Mouse (Mus musculus) lung, adult 2 months (tissue): ENCODE measurements around the gene Ing3. TPM values are rescaled to one million over a fixed set of nuclear protein-coding genes. Genes with fewer than 3 reads are reported as not detected.

Experiments used
- DNase-seq: peaks from one replicate; pipeline ENCODE4 v3.0.0; 2022
- H3K4me1 ChIP-seq: fragments of 200-500 bp; 2 replicates; pipeline ENCODE4 v1.6.1; 2011; ENCODE audit warnings: low read length; ENCODE audit not compliant: control insufficient read depth, insufficient read depth
- H3K4me3 ChIP-seq: fragments of 200-500 bp; replicated peaks from 2 replicates; pipeline ENCODE3; 2011; ENCODE audit warnings: low read depth, mild to moderate bottlenecking, control low read depth, low read length; ENCODE audit errors: extremely low read depth
- CTCF ChIP-seq: fragments of 200-500 bp; IDR thresholded peaks from 2 replicates; pipeline ENCODE4 v1.5.1; 2011; ENCODE audit warnings: mild to moderate bottlenecking, low read length, control low read depth; ENCODE audit not compliant: insufficient read depth
- POLR2A ChIP-seq: fragments of 200-500 bp; IDR thresholded peaks from 2 replicates; pipeline ENCODE4 v1.6.1; 2011; ENCODE audit warnings: low read depth, mild to moderate bottlenecking, control low read depth, low read length, borderline replicate concordance; ENCODE audit errors: extremely low read depth
- WGBS: fragments of 180-500 bp; shearing (Covaris S2); methylation state at CpG from one replicate; pipeline ENCODE4 v1.1.7; 2018; 5-methylcytosine and 5-hydroxymethylcytosine counted together
- polyA plus RNA-seq: library from polyadenylated mRNA; depleted of rRNA; stranded (reverse); fragments of >200 nt; gene quantifications from 2 replicates; pipeline ENCODE4 v1.2.3, GENCODE M21; 2012

The Ing3 gene
- polyA plus RNA-seq, 1 experiment = 7.5 TPM

DNA sequence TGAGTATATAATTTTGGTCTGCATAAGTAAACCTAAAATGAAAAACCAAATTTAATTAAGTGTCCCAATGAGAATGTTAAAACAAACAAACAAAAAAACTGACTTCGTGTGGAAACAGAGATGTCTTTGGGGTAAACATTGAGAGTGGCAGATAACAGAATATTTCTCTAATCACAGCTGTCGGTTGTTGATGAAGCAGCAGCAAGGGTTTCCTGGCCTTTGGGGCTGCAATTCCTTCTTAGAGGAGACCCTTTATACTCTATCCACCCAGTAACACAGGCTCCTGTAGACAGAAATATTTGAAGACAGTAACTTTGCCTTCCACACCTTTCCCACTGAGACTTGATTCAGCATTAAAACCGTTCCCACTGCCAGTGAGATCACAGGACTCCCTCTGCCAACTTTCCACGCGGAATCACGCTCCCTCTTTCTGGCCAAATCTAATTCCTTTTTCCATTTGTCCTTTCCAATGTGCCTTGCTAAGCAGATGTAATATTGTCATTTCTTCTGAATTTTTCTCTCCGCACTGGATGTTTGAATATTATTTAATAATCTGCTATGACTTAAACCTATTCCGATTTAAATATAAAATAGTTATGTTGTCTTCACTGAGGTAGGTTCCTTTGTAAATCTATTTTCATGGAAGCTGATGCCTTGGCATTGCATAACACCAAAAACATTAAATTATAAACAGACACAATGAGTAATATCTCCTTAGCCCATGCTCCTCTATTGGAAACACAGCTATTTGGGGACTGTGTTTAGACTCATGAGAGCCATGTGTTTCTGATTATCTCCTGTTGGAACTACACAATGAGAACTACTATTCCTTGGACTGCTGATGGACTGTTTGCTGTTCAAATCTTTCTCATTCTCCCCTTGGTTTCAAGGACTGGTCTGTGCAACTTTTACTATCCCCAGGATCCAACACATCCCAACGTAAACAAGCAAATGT lies 41.1 kb downstream of the Ing3 start:
- 57% methylated on average over 9 of the region's 9 CpGs for WGBS
- no peak for DNase-seq
- Histone ChIP-seq H3K4me3 (no peak overlapping the region), H3K4me1 (no peaks in the 10 kb centered on the region)
- no peak for TF ChIP-seq CTCF
- TF ChIP-seq POLR2A = no peak

DNA sequence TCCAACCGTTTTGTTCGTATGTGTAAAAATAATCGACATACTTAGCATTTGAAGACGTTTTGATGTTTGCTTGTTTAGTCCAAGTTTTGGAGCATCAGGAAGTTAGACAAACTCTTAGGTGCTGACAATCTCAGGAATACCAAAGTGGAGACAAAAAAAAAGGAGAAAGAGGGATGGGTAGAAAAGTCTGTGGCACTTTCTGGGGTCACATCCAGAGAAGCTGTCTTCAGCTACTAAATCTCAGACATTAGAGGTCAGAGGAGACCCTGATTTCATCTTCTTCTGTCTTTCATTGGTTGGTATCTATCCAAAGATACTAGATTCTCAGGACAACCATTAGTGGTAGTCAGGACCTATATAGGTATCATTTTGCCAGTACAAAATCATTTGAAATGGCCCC lies 41.8 kb downstream of the Ing3 start:
- TF ChIP-seq POLR2A (no peak), CTCF (no peak)
- no peak for DNase-seq
- no peak overlapping the region for H3K4me3 ChIP-seq
- H3K4me1 ChIP-seq = no peaks in the 10 kb centered on the region
- WGBS = 50% methylated on average over 4 of the region's 4 CpGs

DNA sequence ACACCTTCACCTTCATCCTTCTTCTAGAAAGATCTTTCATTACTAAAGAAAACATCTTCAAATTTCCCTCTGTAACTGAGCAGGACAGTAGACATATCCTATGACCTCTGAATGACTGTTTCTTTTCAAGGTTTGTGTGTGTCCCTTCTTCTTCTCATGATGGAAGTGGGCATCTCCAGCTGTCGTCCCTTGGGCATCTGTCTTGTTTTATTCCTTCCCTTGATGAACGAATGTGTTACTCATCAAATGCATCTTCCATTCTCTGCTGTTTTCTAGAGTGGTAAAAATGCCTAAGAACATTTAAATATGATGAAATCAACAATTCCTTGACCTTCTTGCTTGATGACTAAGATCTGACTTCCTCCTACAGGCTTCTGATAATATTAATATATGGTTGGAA lies 43.7 kb downstream of the Ing3 start:
- Histone ChIP-seq H3K4me1 (peaks cover 2% of the 10 kb centered on the region; the same call in 1 of the 2 replicates), H3K4me3 (no peak overlapping the region)
- no peak for DNase-seq
- TF ChIP-seq POLR2A = no peak
- no peak for TF ChIP-seq CTCF
- 73% methylated on average over 2 of the region's 2 CpGs for WGBS

DNA sequence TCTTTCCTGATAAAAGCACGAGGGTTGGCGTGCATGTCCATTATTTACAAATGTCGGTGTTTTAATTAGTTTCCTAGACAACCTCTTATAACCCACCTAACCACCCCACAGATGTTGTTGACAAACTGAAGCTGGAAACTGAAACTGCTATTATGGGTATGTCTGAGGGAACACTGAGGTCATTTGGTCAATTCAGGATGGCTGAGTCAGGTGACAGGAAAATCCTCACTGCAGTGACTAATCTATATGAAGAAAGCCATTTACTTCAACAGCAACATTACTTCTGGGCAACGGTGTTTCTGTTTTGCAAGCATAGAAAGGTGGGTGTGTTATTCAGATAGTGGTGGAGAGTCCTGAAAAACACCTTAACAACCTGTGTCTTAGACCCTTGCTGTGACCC lies 48.8 kb downstream of the Ing3 start:
- no peak for TF ChIP-seq POLR2A
- TF ChIP-seq CTCF = no peak
- WGBS = 27% methylated on average over 4 of the region's 4 CpGs
- no peak for DNase-seq

DNA sequence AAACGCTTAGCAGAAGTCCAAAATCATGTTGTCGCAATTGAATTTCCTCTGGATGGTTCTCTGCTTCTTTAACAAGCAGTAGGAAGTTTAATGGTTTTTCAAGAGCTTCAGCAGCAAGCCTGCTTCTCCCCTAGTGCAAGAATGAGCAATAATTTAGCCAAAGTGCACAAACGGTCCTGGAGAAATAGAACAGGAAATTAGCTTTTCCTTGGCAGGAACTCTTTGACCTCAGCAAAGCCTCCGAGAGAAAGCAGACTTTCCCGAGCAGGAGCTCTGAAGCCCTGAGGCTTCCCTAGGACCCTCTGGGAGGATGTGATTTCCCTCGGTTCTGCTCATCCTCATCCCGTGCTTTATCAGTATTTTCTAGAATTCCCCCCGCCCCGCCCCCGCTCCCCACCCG lies 49.7 kb downstream of the Ing3 start:
- Histone ChIP-seq H3K4me1 (peaks cover 7% of the 10 kb centered on the region), H3K4me3 (no peak overlapping the region)
- TF ChIP-seq POLR2A (no peak), CTCF (no peak)
- 25% methylated on average over 11 of the region's 11 CpGs for WGBS
- DNase-seq = no peak

More for the DNA sequence above, 48.8 kb downstream of the Ing3 start:
- Histone ChIP-seq H3K4me3 (no peak overlapping the region), H3K4me1 (peaks cover 7% of the 10 kb centered on the region)

DNA sequence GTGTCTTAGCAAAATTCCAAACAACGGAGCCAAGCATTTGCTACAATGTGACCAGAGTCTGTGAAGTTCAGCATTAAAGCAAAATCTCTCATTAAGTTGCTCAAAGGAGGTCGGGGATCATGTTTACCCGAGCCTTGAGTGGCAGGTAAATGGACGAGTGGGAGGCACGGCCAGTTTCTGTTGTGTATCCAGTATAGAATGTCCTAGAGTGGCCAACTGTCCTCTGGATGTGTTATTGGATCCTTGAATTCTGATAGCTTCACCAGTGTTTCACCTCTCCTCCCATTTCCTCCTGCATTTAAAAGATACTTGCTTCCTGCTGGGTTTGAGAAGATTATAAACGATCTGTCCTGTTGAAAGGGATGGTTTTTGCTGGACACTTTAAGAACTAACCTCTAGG lies 50.7 kb downstream of the Ing3 start:
- 40% methylated on average over 6 of the region's 6 CpGs for WGBS
- DNase-seq = no peak

DNA sequence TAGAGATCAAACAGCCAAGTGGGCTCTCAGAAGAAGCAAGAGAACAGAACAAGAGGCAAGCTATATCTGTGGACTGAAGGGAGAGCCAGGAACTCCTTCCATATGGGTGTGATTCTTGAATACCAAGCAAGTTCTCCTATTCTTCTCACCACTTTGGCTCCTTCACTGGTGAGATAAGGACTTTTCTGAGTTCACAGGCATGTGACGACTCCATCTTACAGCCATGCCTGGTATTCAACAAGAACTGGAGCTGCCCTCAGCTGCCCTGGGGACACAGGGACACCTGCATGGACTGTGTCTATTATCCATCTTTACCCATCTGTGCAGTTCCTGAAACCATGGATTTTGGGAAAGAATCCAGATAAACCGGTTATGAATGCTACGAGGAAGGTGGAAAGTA lies 51.5 kb downstream of the Ing3 start:
- DNase-seq = no peak
- TF ChIP-seq CTCF (no peak), POLR2A (no peak)

More for the DNA sequence above, 50.7 kb downstream of the Ing3 start:
- Histone ChIP-seq H3K4me1 (peaks cover 7% of the 10 kb centered on the region), H3K4me3 (no peak overlapping the region)
- TF ChIP-seq CTCF (no peak), POLR2A (no peak)

DNA sequence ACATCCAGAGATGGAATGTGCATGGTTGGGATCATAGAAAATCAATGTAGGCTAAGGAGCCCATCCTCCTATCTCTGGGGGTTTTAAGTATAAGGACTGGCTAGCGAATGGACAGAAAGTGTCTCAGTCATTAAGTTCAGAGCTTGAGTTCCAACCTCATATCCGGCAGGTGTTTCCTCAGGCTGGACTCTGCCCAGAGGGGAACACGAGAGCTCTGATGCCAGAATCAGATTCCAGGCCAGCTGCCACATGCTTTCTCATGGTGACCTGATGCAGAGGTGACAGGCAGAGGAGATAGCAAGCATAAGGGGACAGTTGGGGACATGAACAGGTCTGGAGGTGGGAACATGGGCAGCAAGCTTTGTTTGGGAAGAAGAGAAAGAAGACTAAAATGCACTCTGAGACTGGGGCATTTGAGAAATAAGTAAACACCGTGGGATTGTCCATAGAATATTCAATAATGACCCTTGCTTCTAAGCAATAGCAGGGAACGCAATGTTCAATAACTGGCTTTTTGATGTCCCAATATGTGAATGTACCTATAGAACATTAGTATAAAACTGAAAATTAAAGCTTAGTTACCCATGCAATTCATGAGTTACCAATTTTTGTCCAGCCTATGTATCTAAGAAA lies 52.0 kb downstream of the Ing3 start:
- DNase-seq = no peak
- H3K4me1 ChIP-seq = peaks cover 7% of the 10 kb centered on the region
- no peak for TF ChIP-seq CTCF
- TF ChIP-seq POLR2A = no peak
- 70% methylated on average over 5 of the region's 5 CpGs for WGBS
- H3K4me3 ChIP-seq = no peak overlapping the region

More for the DNA sequence above, 51.5 kb downstream of the Ing3 start:
- H3K4me1 ChIP-seq = peaks cover 7% of the 10 kb centered on the region
- H3K4me3 ChIP-seq = no peak overlapping the region
- WGBS = 51% methylated on average over 3 of the region's 3 CpGs

DNA sequence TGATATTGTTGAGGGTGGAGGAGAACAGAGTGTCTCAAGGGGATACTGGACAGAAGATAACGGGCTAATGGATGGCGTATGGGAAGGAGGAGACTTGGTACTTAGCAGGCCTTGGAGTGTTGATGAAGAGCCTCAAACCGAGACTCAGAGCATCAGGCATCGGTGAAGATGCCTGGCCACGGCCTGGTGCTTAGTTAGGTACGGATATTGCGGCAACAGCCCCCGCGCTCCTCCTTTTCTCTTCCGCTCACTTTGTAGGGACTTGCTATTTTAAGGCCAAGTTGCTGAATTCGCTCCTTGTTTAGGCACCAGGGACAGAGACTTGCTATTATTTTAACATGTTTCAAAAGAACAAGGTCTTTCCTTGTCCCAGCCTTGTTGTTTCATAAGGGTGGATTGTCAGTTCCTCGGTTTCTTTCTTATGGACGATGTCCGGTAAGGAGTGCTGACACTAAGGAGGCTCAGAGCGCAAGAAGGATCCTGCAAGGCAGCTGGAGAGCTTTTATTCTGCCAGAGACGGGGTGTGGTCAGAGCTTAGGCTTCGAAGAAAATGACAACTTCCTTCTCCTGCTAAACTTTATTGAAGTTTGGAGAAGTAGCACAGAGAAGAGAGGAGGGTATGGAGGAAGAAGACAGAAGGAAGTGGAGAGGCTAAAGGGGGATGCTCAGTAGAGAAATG lies 53.3 kb downstream of the Ing3 start:
- 56% methylated on average over 17 of the region's 17 CpGs for WGBS
- DNase-seq = no peak
- TF ChIP-seq CTCF = no peak
- TF ChIP-seq POLR2A = no peak
- H3K4me1 ChIP-seq = peaks cover 7% of the 10 kb centered on the region
- no peak overlapping the region for H3K4me3 ChIP-seq

DNA sequence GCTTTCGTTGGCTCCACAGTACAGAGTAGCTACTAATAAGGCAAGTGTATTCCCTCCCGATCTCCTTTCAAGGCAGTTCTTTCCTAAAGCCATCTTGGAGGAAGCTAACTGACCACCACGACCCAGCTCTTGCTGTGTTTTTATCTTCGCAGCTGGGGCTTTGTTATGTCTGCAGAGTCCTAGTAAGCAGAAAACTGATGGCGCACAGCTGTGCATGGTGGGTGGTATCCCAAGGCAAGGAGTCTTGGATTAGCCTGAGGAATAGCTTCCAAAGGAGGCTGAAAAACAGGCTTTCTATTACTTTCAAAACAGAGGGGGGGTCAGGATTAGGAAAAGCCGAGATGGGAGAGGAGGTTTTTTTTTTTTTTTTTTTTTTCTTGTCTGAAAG lies 53.8 kb downstream of the Ing3 start:
- 41% methylated on average over 6 of the region's 6 CpGs for WGBS
- no peak for TF ChIP-seq CTCF
- TF ChIP-seq POLR2A = no peak

More for the DNA sequence above, 53.8 kb downstream of the Ing3 start:
- no peak for DNase-seq
- Histone ChIP-seq H3K4me1 (peaks cover 4% of the 10 kb centered on the region), H3K4me3 (no peak overlapping the region)
